Mouse (Mus musculus) adrenal gland, adult (tissue): ENCODE results near the gene Crybb1.

ENCODE experiments used
- DNase-seq, 2 experiments: peaks; one replicate each; pipeline ENCODE4 v3.0.0; 2022 to 2023; ENCODE audit warnings: low spot score in 1 of 2; ENCODE audit not compliant: inconsistent age in 2 of 2

The Crybb1 gene

GRCm38 (mm10) chr5:112255426-112255825 is at the start of gene Crybb1:
TSS of gene Crybb1 (plus strand) at chr5:112255815.
- peak; percentile 80 to 93 for DNase-seq

DNA sequence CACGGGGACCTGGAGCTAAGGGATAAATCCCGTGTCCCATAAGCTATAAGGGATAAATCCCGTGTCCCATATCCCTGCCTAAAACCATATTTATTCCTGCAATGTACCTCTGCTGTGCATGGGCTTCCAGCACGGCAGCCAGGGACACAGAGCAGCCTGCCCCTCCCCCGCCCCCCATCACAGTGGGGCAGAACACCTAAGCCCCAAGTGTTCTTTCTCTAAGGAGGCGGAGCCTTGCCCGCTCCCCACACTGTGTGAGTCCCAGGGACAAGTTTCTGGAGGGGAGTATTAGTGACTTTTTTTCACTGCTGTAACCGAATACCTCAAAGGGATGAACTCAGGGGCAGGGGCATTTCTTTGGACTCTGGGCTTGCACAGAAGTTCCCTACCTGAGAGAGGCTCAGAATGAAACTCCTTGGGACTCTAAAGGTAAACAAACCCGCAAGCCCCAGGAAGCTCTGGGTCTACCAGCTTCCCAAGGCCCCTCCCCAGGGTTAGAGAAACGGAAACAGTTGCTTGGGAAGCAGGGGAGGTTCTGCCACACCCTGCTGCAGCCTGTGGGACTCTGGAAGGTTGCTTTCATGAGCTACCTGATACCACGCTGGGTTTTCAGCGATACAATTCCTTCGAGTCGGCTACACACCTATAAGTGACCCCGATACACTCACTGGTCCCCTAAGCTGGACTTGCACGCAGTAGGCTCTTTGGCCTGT is 48.9 kb upstream of the Crybb1 start:
- no peak for DNase-seq

DNA sequence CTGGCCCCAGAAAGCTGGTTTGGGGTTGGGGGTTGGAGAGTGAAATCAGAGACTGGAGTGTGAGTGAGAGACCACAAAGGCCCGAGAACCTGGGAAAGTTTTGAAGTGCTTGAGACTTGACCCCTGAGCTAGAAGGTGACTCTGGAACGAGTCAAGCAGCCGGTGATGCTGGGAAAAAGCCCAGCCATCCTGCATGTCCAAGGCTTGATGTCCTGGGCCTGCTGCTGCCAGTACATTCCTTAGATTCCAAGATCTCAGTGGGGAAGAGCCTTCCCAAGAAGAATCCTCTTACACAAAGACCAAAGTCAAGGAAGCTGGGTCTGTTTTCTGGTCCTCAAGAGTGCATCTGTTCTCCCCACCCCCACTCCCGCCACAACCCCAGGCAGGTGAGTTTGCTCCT is 47.3 kb upstream of the Crybb1 start:
- no peak for DNase-seq

- peak; percentile 38 to 78 for DNase-seq
Measured at GRCm38 (mm10) chr5:112210104-112210503, 45.5 kb upstream of the Crybb1 start.

DNA sequence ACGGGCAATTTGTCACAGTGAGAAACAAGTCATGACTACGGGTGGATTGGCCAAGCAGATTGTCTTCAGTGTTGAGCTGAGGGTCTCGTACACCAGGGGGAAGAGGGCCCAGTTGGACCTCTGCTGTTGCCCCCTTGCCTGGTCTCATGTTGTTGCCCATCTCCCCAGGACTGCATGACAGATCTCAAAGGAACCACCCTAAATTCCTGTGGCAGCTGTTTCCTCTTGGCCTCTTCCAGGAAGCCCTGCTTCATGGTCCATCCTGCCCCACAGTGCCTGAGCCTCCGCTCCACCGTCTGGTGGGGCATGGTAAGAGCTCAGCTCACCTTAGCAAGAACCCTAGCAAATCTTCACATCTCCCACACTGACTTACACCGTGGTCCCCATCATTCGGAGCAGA is 43.7 kb upstream of the Crybb1 start:
- DNase-seq: no peak

GRCm38 (mm10) chr5:112212711-112213264 is 42.8 kb upstream of the Crybb1 start:
- no peak for DNase-seq

- DNase-seq: no peak
Measured at GRCm38 (mm10) chr5:112213331-112214240, 42.0 kb upstream of the Crybb1 start.

GRCm38 (mm10) chr5:112214419-112214818 is 41.2 kb upstream of the Crybb1 start:
- DNase-seq: peak; percentile 34 to 77

DNA sequence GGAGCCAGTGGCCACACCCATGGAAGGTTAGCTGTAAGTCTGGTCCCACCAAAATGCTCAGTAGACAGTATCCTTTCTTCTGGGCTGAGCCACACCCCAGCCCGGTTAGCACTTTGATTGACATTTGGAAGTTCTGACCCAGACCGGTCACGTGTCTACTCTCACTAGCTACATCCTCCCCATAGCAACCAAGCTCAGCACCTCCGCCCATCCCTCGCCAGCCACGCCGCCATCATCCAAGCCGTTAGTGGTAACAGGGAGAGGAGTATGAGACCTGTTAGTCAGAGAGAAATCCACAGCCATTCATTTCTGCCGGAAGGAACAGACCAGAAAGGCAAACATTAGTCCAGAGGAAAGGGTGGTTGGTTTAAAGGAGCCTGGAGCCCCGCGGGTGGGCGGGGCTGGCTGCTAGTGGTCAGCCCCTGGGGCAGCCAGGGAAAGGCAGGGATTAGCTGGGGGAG is 40.3 kb upstream of the Crybb1 start:
- DNase-seq: no peak

DNA sequence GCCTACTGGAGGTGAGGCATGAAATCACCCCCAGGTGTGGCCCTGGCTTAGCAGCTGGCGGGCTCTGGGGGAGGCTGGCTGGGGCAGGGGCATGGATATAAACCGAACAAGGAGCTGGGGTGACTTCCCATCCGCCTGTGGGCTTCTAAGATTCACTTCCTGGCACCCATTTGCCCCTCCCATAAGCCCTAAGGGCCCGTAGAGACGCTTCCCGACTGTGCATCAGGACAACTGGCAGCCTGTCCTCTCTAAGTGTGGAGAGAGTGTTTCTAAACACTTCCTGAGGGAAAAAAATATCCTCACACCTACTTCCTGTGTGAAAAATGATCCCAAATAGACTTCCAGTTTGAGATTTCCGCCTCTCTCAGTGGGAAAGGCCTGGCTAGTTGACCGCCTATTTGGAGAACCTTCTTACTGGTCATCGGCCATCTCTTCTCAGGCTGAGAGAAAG is 39.8 kb upstream of the Crybb1 start:
- DNase-seq: no peak

GRCm38 (mm10) chr5:112216335-112216734 is 39.3 kb upstream of the Crybb1 start:
- DNase-seq: no peak

DNA sequence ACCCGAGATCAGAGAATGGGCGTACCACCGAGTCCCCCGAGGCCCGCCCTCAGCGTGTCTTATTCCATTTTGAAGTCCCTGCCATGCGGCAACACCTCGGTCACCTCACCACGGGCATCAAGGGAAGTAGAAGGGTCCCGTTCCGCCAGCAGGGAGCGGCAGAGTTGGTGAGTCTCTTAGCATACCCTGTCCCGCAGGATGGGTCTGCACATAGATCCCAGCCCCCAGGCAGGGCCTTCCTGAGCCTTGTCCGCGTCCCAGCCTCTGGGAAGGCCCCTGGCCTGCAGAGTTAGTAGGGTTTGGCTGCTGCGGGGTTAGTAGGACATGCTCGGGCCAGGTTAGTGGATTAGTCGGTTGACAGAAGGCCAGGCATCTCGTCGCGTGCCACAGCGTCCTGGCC is 38.6 kb upstream of the Crybb1 start:
- no peak for DNase-seq

DNA sequence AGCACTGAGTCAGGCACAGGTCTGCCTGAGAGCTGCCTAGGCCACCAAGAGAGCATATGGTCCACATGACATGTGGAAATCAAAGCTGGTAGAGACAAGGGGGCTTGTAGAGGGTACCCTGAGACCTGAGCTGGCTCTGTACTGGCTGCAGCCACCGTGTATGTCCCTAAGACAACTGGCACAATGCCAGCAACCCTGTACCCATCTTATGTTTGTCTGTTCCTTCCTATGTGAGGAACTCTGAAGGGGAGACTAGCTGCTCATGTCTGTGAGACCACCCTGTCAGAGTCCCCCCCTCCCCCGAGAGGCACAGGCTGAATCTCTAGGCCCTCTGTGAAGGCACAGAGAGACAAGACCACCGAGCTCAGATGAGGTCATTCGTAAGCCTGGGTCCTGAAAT is 36.9 kb upstream of the Crybb1 start:
- no peak for DNase-seq

DNA sequence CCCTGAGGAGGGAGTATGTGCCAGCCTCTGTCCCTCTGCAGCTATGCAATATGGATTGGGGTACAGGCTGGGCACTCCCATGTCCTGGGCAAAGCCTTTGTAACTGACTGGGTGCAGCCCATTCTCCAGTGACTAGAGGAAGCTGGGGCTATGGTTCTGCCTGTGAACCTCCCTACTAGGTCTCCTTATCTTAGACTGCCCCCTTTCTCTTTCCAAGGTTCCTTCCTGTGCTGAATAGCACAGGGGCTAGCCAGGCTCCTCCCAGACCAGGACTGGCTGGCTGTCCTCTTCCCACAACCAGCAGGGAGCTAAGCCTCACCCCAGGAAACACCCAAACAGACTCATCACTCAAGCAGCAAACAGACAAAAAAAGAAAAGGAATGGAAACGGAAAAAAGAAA is 36.2 kb upstream of the Crybb1 start:
- DNase-seq: no peak

DNA sequence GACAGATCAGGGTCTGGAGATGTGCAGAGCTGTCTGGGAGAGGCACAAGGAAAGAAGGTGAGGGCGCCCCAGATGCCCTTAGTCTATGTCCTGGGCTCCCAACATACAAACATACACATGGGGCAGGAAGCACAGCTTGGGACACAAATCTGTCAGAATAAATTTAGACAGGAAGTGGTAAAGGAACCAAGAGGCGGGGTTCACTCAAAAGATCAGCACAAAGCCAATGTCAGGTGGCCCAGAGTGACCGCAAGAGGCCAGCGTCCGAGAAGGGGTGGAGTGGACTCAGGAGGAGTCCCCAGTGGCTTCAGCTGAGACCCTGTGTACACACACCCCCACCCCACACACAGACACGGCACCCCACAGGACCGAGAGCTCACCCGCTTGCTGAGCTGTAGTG is 35.4 kb upstream of the Crybb1 start:
- DNase-seq: no peak

- DNase-seq: no peak
Measured at GRCm38 (mm10) chr5:112225591-112225990, 30.0 kb upstream of the Crybb1 start.

- no peak for DNase-seq
Measured at GRCm38 (mm10) chr5:112227354-112227753, 28.3 kb upstream of the Crybb1 start.

GRCm38 (mm10) chr5:112227898-112228239 is 27.7 kb upstream of the Crybb1 start:
- no peak for DNase-seq

- DNase-seq: no peak
Measured at GRCm38 (mm10) chr5:112228240-112229076, 27.2 kb upstream of the Crybb1 start.

DNA sequence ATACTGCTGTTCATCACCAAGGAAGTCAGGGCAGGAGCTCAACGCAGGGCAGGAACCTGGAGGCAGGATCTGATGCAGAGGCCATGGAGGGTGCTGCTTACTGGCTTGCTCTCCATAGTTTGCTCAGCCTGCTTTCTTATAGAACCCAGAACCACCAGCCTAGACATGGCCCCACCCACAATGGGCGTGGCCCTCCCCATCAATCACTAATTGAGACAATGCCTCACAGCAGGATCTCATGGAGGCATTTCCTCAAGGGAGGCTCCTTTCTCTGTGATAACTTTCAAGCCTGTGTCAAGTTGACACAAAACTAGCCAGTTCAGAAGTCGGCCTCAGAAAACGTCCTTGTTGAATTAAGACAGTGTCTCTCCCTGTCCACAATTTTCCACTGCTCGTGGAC is 19.8 kb upstream of the Crybb1 start:
- no peak for DNase-seq

DNA sequence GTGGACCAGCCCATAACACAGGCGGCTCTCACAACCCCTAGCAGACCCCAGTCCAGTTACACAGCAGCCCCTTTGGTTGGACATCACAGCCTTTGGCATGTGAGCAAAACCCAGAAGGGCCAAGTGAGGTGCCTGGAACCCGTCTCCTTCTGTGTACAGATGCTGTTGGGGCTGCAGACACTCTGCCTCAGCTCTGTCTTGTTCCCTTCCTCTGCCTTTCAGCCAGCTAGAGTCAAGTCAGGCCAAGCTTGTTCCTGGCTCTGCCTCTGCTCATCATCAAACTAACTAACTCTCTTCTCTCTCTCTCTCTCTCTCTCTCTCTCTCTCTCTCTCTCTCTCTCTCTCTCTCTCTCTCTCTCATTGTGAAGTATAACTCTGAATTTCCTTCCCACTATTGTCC is 19.0 kb upstream of the Crybb1 start:
- DNase-seq: no peak
